Mouse (Mus musculus): ENCODE data around the gene Wdr45. TPM values are rescaled to one million over a fixed set of nuclear protein-coding genes. Genes with fewer than 3 reads are reported as not detected.
A peak's percentile ranks its signal among the peaks of the same experiment; 100 is the strongest.

The Wdr45 gene
- polyA plus RNA-seq, 1 experiment, result 38.9 TPM

DNA sequence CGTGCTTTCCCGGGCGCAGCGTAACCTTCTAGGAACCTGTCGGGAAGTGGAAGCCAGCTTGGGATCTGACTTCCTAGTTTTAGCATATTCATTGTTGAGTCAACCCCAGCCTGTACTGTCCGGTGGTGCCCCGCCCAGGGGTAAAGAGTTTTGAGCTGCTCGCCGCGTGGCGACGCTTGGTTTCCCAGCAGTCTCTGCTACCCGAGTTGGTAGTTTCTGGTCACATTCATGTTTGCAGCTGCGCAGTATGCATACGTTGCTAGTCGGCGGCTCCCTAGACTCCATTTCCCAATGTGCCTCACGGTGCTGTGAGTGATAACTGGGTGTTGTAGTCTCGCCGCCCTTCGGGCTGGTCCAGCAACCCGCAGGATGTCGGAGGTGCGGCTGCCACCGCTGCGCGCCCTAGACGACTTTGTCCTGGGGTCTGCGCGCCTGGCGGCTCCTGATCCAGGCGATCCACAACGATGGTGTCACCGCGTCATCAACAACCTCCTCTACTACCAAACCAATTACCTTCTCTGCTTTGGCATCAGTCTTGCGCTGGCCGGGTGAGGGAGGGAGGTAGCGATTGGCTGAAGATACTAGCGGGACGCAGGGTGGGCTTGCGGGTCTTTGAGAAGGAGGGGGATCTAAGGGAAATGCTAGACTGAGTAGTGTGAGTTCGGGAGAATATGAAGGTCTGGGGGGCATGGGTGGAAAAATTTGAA, 14.2 kb downstream of the Wdr45 start, which contains the start of gene Praf2:
Praf2 (plus strand) TSS at position 225 of the 707 bp plus-strand sequence.
- H3K27me3 ChIP-seq (ENCODE audit: control insufficient read depth, insufficient read depth, insufficient read length), result no peaks in the 10 kb centered on the region
- peak within 1 kb of the TSS; percentile 33 for H3K4me3 ChIP-seq
- no peak within 1 kb of the TSS for H3ac ChIP-seq (ENCODE audit: control insufficient read depth, insufficient read length)
- no peaks in the 10 kb centered on the region for H3K36me3 ChIP-seq (ENCODE audit: control insufficient read depth, insufficient read depth)
- no peaks in the 10 kb centered on the region for H3K79me2 ChIP-seq (ENCODE audit: control insufficient read depth, insufficient read depth)
- peak within 1 kb of the TSS; percentile 82 for H3K4me2 ChIP-seq (ENCODE audit: low read depth)
- TF ChIP-seq TCF12 (IDR thresholded peaks at IDR 0.05; ENCODE audit: insufficient read depth, poor library complexity, severe bottlenecking) (no peak), SRF (IDR thresholded peaks at IDR 0.05; ENCODE audit: control insufficient read depth, insufficient read length, low read depth) (no peak), CEBPB (IDR thresholded peaks at IDR 0.05; ENCODE audit: insufficient read depth, poor library complexity, severe bottlenecking) (no peak), TCF3 (IDR thresholded peaks at IDR 0.05; ENCODE audit: insufficient read length, low read depth) (no peak), E2F4 (IDR thresholded peaks at IDR 0.05; ENCODE audit: insufficient read depth) (no peak), POLR2A (IDR thresholded peaks at IDR 0.05; ENCODE audit: insufficient read length, low read depth) (peak; percentile 73), POLR2AphosphoS2 (IDR thresholded peaks at IDR 0.05; ENCODE audit: insufficient read length, low read depth) (peak; percentile 95), REST (IDR thresholded peaks at IDR 0.05; ENCODE audit: insufficient read depth, insufficient read length) (no peak)

DNA sequence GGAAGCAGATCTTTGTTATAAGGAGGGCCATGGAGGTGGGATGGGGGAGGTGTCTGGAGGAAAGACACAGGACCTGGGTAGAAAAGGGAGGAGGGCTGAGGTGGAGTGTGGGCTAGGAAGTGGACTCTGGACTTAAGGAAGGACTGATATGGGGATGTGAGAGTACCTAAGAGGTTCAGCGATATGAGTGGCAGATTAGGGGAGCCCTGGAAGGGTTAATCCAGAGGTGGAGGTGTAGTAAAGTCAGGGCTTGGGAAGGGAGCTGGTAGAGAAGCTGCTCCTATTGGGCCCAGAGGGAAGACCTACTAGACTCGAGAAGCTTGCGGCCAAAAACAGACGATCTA, 14.8 kb downstream of the Wdr45 start:
- peak overlapping the region; percentile 53 for H3K4me2 ChIP-seq (ENCODE audit: low read depth)
- no peaks in the 10 kb centered on the region for H3K36me3 ChIP-seq (ENCODE audit: control insufficient read depth, insufficient read depth)
- no peak for TF ChIP-seq CEBPB (IDR thresholded peaks at IDR 0.05; ENCODE audit: insufficient read depth, poor library complexity, severe bottlenecking)
- no peak for TF ChIP-seq TCF3 (IDR thresholded peaks at IDR 0.05; ENCODE audit: insufficient read length, low read depth)
- TF ChIP-seq SRF (IDR thresholded peaks at IDR 0.05; ENCODE audit: control insufficient read depth, insufficient read length, low read depth), result no peak
- no peak for TF ChIP-seq MYOG (IDR thresholded peaks at IDR 0.05; ENCODE audit: control insufficient read depth in 1 of 3, insufficient read depth in 1 of 3, insufficient read length in 2 of 3, low read depth in 2 of 3)
- TF ChIP-seq MAX (IDR thresholded peaks at IDR 0.05; ENCODE audit: low read depth), result no peak
- no peak for TF ChIP-seq REST (IDR thresholded peaks at IDR 0.05; ENCODE audit: insufficient read depth, insufficient read length)
- TF ChIP-seq TCF12 (IDR thresholded peaks at IDR 0.05; ENCODE audit: insufficient read depth, poor library complexity, severe bottlenecking), result no peak
- TF ChIP-seq USF1 (IDR thresholded peaks at IDR 0.05; ENCODE audit: low read depth), result no peak
- TF ChIP-seq MYOD1 (IDR thresholded peaks at IDR 0.05; ENCODE audit: control insufficient read depth in 1 of 3, insufficient read length in 2 of 3, low read depth in 2 of 3), result no peak
- no peak for TF ChIP-seq E2F4 (IDR thresholded peaks at IDR 0.05; ENCODE audit: insufficient read depth)
- TF ChIP-seq POLR2A (IDR thresholded peaks at IDR 0.05; ENCODE audit: insufficient read length, low read depth), result no peak
- TF ChIP-seq POLR2AphosphoS2 (IDR thresholded peaks at IDR 0.05; ENCODE audit: insufficient read length, low read depth), result no peak
- peak overlapping the region; percentile 33 for H3K4me3 ChIP-seq
- H3K79me2 ChIP-seq (ENCODE audit: control insufficient read depth, insufficient read depth), result no peaks in the 10 kb centered on the region
- no peaks in the 10 kb centered on the region for H3K27me3 ChIP-seq (ENCODE audit: control insufficient read depth, insufficient read depth, insufficient read length)
- no peak overlapping the region for H3ac ChIP-seq (ENCODE audit: control insufficient read depth, insufficient read length)

- Histone ChIP-seq H3K27me3 (ENCODE audit: control insufficient read depth, insufficient read depth, insufficient read length) (no peaks in the 10 kb centered on the region), H3ac (ENCODE audit: control insufficient read depth, insufficient read length) (no peak overlapping the region), H3K79me2 (ENCODE audit: control insufficient read depth, insufficient read depth) (no peaks in the 10 kb centered on the region), H3K4me3 (no peak overlapping the region), H3K4me2 (ENCODE audit: low read depth) (no peak overlapping the region), H3K36me3 (ENCODE audit: control insufficient read depth, insufficient read depth) (no peaks in the 10 kb centered on the region)
- TF ChIP-seq MYOG (IDR thresholded peaks at IDR 0.05; ENCODE audit: control insufficient read depth in 1 of 3, insufficient read depth in 1 of 3, insufficient read length in 2 of 3, low read depth in 2 of 3) (no peak), MYOD1 (IDR thresholded peaks at IDR 0.05; ENCODE audit: control insufficient read depth in 1 of 3, insufficient read length in 2 of 3, low read depth in 2 of 3) (no peak), E2F4 (IDR thresholded peaks at IDR 0.05; ENCODE audit: insufficient read depth) (no peak), POLR2A (IDR thresholded peaks at IDR 0.05; ENCODE audit: insufficient read length, low read depth) (no peak), POLR2AphosphoS2 (IDR thresholded peaks at IDR 0.05; ENCODE audit: insufficient read length, low read depth) (no peak), USF1 (IDR thresholded peaks at IDR 0.05; ENCODE audit: low read depth) (no peak), TCF3 (IDR thresholded peaks at IDR 0.05; ENCODE audit: insufficient read length, low read depth) (no peak), CEBPB (IDR thresholded peaks at IDR 0.05; ENCODE audit: insufficient read depth, poor library complexity, severe bottlenecking) (no peak), REST (IDR thresholded peaks at IDR 0.05; ENCODE audit: insufficient read depth, insufficient read length) (no peak), TCF12 (IDR thresholded peaks at IDR 0.05; ENCODE audit: insufficient read depth, poor library complexity, severe bottlenecking) (no peak), MAX (IDR thresholded peaks at IDR 0.05; ENCODE audit: low read depth) (no peak), SRF (IDR thresholded peaks at IDR 0.05; ENCODE audit: control insufficient read depth, insufficient read length, low read depth) (no peak)
Observed at GRCm38 (mm10) chrX:7733571-7734156, 19.5 kb downstream of the Wdr45 start.

- Histone ChIP-seq H3K4me2 (ENCODE audit: low read depth) (peak overlapping the region; percentile 63), H3K27me3 (ENCODE audit: control insufficient read depth, insufficient read depth, insufficient read length) (no peaks in the 10 kb centered on the region), H3ac (ENCODE audit: control insufficient read depth, insufficient read length) (no peak overlapping the region), H3K36me3 (ENCODE audit: control insufficient read depth, insufficient read depth) (no peaks in the 10 kb centered on the region), H3K4me3 (no peak overlapping the region), H3K79me2 (ENCODE audit: control insufficient read depth, insufficient read depth) (no peaks in the 10 kb centered on the region)
- TF ChIP-seq USF1 (IDR thresholded peaks at IDR 0.05; ENCODE audit: low read depth) (no peak), REST (IDR thresholded peaks at IDR 0.05; ENCODE audit: insufficient read depth, insufficient read length) (no peak), MYOD1 (IDR thresholded peaks at IDR 0.05; ENCODE audit: control insufficient read depth in 1 of 3, insufficient read length in 2 of 3, low read depth in 2 of 3) (peak in 1 of 3 experiments; percentile 14)
Observed at GRCm38 (mm10) chrX:7739336-7740081, 25.4 kb downstream of the Wdr45 start.
